Mouse (Mus musculus): Measurements from ENCODE around the gene Rrbp1.

- peak in 1 of 2 experiments; percentile 83; a peak in 2 of 4 replicates for TF ChIP-seq POLR2A (IDR thresholded peaks at IDR 0.05; ENCODE audit: control insufficient read depth in 1 of 2, insufficient read depth in 1 of 2, low read depth in 1 of 2, low read length in 2 of 2, poor library complexity in 1 of 2)
- no peak for TF ChIP-seq CTCF (IDR thresholded peaks at IDR 0.05 in 2 of 3, conservative IDR thresholded peaks at IDR 0.05 in 1 of 3; ENCODE audit: control insufficient read depth in 1 of 3, insufficient read depth in 1 of 3, low read depth in 2 of 3, low read length in 3 of 3, poor library complexity in 1 of 3, severe bottlenecking in 1 of 3)
- 0 out of 2 replicates have a peak, but pooled peaks have one; percentile 39 for TF ChIP-seq POLR2AphosphoS2 (IDR thresholded peaks at IDR 0.05; ENCODE audit: low read length)
- TF ChIP-seq TAL1 (IDR thresholded peaks at IDR 0.05; ENCODE audit: low read length) = no peak
- TF ChIP-seq BHLHE40 (IDR thresholded peaks at IDR 0.05; ENCODE audit: borderline replicate concordance, low read depth, low read length) = no peak
These were observed 96.1 kb downstream of the Rrbp1 start, which contains the start of gene Dstn for GRCm38 (mm10) chr2:143914760-143915599.
